Mouse (Mus musculus): ENCODE measurements around the gene Tmod1. TPM values are rescaled to one million over a fixed set of nuclear protein-coding genes. Genes with fewer than 3 reads are reported as not detected.

Gene Tmod1
- polyA plus RNA-seq, 1 experiment from 2014 or later: 38.8 TPM

DNA sequence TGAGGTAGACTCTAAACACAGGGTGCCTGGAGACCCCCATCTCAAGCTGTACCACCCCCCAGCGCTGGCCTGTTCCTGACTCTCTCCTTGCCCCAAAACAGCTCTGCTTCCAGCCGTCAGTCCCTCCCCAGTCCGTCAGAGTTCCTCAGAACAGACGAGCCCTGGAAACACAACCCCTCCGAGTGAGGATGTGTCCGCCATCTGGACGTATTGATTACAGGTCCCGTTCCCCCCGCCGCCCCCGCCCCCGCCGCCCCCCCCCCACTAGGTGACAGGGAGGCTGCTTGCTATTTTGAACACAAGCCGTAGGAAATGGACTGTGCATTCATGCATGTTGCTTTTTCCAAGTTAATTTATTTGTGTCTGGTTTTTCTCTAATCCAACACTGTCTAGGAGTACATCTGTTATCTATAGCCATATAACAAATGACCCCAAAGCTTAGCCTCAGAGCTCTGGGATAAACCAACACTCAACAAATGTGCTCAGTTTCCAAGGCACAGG, 62.5 kb downstream of the Tmod1 start:
- Histone ChIP-seq H3K36me3 (ENCODE audit: control insufficient read depth, insufficient read depth, low read length) (no peaks in the 10 kb centered on the region), H3K9me3 (ENCODE audit: control insufficient read depth, low read length) (no peaks in the 10 kb centered on the region), H3K4me1 (ENCODE audit: control insufficient read depth, insufficient read depth, low read length) (no peaks in the 10 kb centered on the region), H3K27ac (replicated peaks; ENCODE audit: low read depth, low read length) (peak overlapping the region; percentile 31), H3K4me2 (ENCODE audit: low read depth, low read length) (peak overlapping the region; percentile 23; the same call in 1 of the 2 replicates), H3K27me3 (replicated peaks; ENCODE audit: control insufficient read depth, insufficient read depth, low read length) (no peaks in the 10 kb centered on the region), H3K4me3 (ENCODE audit: low read depth, low read length) (no peak overlapping the region), H3K9ac (ENCODE audit: low read depth, low read length) (no peak overlapping the region)
- ATAC-seq (ENCODE audit: low read depth): peak; percentile 80
- peak; percentile 59 for DNase-seq (ENCODE audit: low spot score)
- 21% methylated on average over 6 of the region's 14 CpGs for WGBS

- Histone ChIP-seq H3K9ac (ENCODE audit: low read depth, low read length) (no peak overlapping the region), H3K4me1 (ENCODE audit: control insufficient read depth, insufficient read depth, low read length) (no peaks in the 10 kb centered on the region), H3K27ac (replicated peaks; ENCODE audit: low read depth, low read length) (no peak overlapping the region), H3K9me3 (ENCODE audit: control insufficient read depth, low read length) (no peaks in the 10 kb centered on the region), H3K4me2 (ENCODE audit: low read depth, low read length) (no peak overlapping the region), H3K36me3 (ENCODE audit: control insufficient read depth, insufficient read depth, low read length) (no peaks in the 10 kb centered on the region), H3K27me3 (replicated peaks; ENCODE audit: control insufficient read depth, insufficient read depth, low read length) (no peaks in the 10 kb centered on the region), H3K4me3 (ENCODE audit: low read depth, low read length) (no peak overlapping the region)
- no peak for DNase-seq (ENCODE audit: low spot score)
- 90% methylated on average over 10 of the region's 10 CpGs for WGBS
- ATAC-seq (ENCODE audit: low read depth): no peak
Observed at GRCm38 (mm10) chr4:46102078-46102769, 63.5 kb downstream of the Tmod1 start.

GRCm38 (mm10) chr4:46110084-46110483, 71.3 kb downstream of the Tmod1 start:
- no peak overlapping the region for H3K4me2 ChIP-seq (ENCODE audit: low read depth, low read length)
- 87% methylated on average over 8 of the region's 8 CpGs for WGBS
- no peak overlapping the region for H3K27ac ChIP-seq (replicated peaks; ENCODE audit: low read depth, low read length)
- H3K9ac ChIP-seq (ENCODE audit: low read depth, low read length): no peak overlapping the region
- DNase-seq (ENCODE audit: low spot score) (no peak), ATAC-seq (ENCODE audit: low read depth) (no peak)
- H3K27me3 ChIP-seq (replicated peaks; ENCODE audit: control insufficient read depth, insufficient read depth, low read length): no peaks in the 10 kb centered on the region
- no peaks in the 10 kb centered on the region for H3K4me1 ChIP-seq (ENCODE audit: control insufficient read depth, insufficient read depth, low read length)
- peaks cover 21% of the 10 kb centered on the region for H3K36me3 ChIP-seq (ENCODE audit: control insufficient read depth, insufficient read depth, low read length)
- H3K4me3 ChIP-seq (ENCODE audit: low read depth, low read length): no peak overlapping the region
- no peaks in the 10 kb centered on the region for H3K9me3 ChIP-seq (ENCODE audit: control insufficient read depth, low read length)

DNA sequence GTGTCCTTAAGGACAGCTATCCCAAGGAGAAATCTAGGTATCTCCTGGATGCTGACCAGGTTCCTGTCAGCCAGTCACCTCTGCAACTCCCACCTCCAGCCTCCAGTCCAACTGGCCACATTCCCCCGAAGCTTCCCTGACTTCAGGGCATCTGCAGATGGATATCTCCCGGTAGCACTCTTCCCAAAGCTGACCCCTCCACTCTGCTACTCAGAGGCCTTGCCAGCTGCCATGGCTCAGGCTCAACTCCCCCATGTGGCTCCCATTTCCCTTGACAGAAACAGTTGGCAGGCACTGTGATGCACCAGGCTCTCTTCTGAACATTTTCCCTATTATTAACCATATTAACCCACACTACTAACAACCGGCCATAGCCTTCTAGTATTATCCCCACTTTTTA, 72.6 kb downstream of the Tmod1 start:
- Histone ChIP-seq H3K4me1 (ENCODE audit: control insufficient read depth, insufficient read depth, low read length) (no peaks in the 10 kb centered on the region), H3K4me3 (ENCODE audit: low read depth, low read length) (no peak overlapping the region), H3K36me3 (ENCODE audit: control insufficient read depth, insufficient read depth, low read length) (peaks cover 34% of the 10 kb centered on the region), H3K4me2 (ENCODE audit: low read depth, low read length) (no peak overlapping the region), H3K9me3 (ENCODE audit: control insufficient read depth, low read length) (no peaks in the 10 kb centered on the region), H3K27me3 (replicated peaks; ENCODE audit: control insufficient read depth, insufficient read depth, low read length) (no peaks in the 10 kb centered on the region), H3K9ac (ENCODE audit: low read depth, low read length) (no peak overlapping the region), H3K27ac (replicated peaks; ENCODE audit: low read depth, low read length) (no peak overlapping the region)
- WGBS: 52% methylated on average over 3 of the region's 3 CpGs
- no peak for DNase-seq (ENCODE audit: low spot score)
- ATAC-seq (ENCODE audit: low read depth): no peak

DNA sequence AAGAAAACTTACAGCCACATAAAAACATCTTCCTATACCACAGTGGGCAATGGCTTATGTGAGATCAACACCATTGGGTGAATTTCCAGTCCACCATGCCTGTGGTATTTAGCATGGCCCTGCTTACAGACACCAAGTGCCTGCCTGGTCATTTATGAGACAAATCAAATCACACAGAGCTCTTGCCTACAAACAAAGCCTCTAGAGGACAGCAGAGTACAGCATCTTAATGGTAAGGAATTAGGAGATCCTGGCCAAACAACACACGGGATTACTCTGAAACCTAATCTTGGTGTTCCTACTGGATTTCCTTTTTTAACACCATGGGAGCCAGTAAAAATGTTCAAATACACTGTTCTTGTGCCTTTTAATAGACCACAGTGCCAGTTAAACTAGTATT, 76.6 kb downstream of the Tmod1 start:
- no peaks in the 10 kb centered on the region for H3K27me3 ChIP-seq (replicated peaks; ENCODE audit: control insufficient read depth, insufficient read depth, low read length)
- ATAC-seq (ENCODE audit: low read depth) (no peak), DNase-seq (ENCODE audit: low spot score) (no peak)
- no peak overlapping the region for H3K9ac ChIP-seq (ENCODE audit: low read depth, low read length)
- H3K9me3 ChIP-seq (ENCODE audit: control insufficient read depth, low read length): no peaks in the 10 kb centered on the region
- no peak overlapping the region for H3K4me3 ChIP-seq (ENCODE audit: low read depth, low read length)
- WGBS: 53% methylated on average over 1 of the region's 1 CpGs
- H3K4me2 ChIP-seq (ENCODE audit: low read depth, low read length): no peak overlapping the region
- no peaks in the 10 kb centered on the region for H3K4me1 ChIP-seq (ENCODE audit: control insufficient read depth, insufficient read depth, low read length)
- no peak overlapping the region for H3K27ac ChIP-seq (replicated peaks; ENCODE audit: low read depth, low read length)
- H3K36me3 ChIP-seq (ENCODE audit: control insufficient read depth, insufficient read depth, low read length): peaks cover 73% of the 10 kb centered on the region

DNA sequence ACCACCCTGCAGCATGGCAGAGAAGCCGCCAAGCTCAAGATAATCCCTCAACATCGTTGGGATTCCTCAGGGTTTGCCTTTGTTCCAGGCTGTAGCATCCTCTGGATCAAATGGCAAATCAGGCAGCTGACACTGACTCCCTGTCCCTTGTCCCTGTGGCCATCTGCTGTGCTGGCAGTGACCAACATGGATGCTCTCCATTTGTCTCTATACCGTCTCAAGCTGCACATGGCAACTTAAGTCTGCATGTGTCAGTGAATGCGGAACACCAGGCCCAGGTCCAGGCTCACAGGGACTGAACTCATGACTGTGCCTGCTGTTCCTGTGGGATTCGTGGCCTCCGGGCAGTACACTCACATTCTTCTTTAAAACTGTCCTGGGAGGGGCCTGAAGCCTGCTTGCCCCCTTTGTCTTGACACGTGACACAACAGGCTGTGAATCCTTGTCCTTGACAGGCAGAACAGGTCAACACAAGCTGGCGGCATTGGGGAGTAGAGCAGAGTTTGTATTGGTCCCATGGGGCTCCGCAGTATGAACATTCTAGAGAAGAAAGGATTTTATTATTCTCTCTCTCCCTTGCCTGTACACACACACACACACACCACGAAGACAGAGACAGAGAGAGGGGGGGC, 77.9 kb downstream of the Tmod1 start:
- DNase-seq (ENCODE audit: low spot score) (peak; percentile 48), ATAC-seq (ENCODE audit: low read depth) (peak; percentile 38; the same call in 1 of the 2 replicates)
- Histone ChIP-seq H3K27me3 (replicated peaks; ENCODE audit: control insufficient read depth, insufficient read depth, low read length) (no peaks in the 10 kb centered on the region), H3K4me2 (ENCODE audit: low read depth, low read length) (no peak overlapping the region), H3K4me3 (ENCODE audit: low read depth, low read length) (no peak overlapping the region), H3K27ac (replicated peaks; ENCODE audit: low read depth, low read length) (no peak overlapping the region; the same call in 1 of the 2 replicates), H3K9me3 (ENCODE audit: control insufficient read depth, low read length) (no peaks in the 10 kb centered on the region), H3K36me3 (ENCODE audit: control insufficient read depth, insufficient read depth, low read length) (peaks cover 85% of the 10 kb centered on the region), H3K9ac (ENCODE audit: low read depth, low read length) (no peak overlapping the region), H3K4me1 (ENCODE audit: control insufficient read depth, insufficient read depth, low read length) (no peaks in the 10 kb centered on the region)
- 82% methylated on average over 10 of the region's 10 CpGs for WGBS

- DNase-seq (ENCODE audit: low spot score) (no peak), ATAC-seq (ENCODE audit: low read depth) (no peak)
- H3K4me2 ChIP-seq (ENCODE audit: low read depth, low read length): no peak overlapping the region
- peaks cover 93% of the 10 kb centered on the region for H3K36me3 ChIP-seq (ENCODE audit: control insufficient read depth, insufficient read depth, low read length)
- no peak overlapping the region for H3K9ac ChIP-seq (ENCODE audit: low read depth, low read length)
- H3K27me3 ChIP-seq (replicated peaks; ENCODE audit: control insufficient read depth, insufficient read depth, low read length): no peaks in the 10 kb centered on the region
- no peak overlapping the region for H3K27ac ChIP-seq (replicated peaks; ENCODE audit: low read depth, low read length)
- no peak overlapping the region for H3K4me3 ChIP-seq (ENCODE audit: low read depth, low read length)
- no peaks in the 10 kb centered on the region for H3K9me3 ChIP-seq (ENCODE audit: control insufficient read depth, low read length)
- H3K4me1 ChIP-seq (ENCODE audit: control insufficient read depth, insufficient read depth, low read length): no peaks in the 10 kb centered on the region
- WGBS: 96% methylated on average over 4 of the region's 4 CpGs
Observed at GRCm38 (mm10) chr4:46117536-46117935, 78.8 kb downstream of the Tmod1 start.

DNA sequence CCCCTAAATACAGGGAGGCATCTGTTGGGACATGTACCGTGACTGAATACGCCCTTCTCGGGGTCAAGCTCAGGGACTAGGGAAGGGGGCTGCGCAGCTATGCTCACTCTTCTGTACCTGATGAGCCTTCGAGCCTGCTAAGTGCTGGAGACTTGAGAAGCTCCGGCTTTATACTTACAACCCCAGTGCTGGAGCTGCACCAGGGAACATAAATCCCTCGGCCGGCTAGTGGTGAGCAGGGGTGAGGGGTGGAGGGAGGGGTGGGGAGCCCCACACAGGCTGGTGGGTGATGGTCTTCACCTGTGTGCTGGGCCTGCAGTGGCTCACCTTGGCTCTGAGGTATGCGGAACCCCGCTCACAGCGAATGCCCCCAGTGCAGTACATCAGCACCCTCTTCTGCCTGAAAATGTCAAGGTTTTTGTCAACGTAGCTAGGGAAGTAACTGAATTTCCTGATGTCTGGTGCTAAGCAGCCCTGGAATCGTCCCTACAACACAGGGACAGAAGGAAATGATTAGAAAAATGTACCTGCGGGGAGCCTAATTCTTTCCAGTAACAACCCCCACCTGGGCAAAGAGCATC, 80.9 kb downstream of the Tmod1 start:
- H3K9me3 ChIP-seq (ENCODE audit: control insufficient read depth, low read length): no peaks in the 10 kb centered on the region

More for the DNA sequence above, 80.9 kb downstream of the Tmod1 start:
- Histone ChIP-seq H3K4me2 (ENCODE audit: low read depth, low read length) (no peak overlapping the region), H3K4me3 (ENCODE audit: low read depth, low read length) (no peak overlapping the region), H3K27ac (replicated peaks; ENCODE audit: low read depth, low read length) (no peak overlapping the region), H3K9ac (ENCODE audit: low read depth, low read length) (no peak overlapping the region), H3K4me1 (ENCODE audit: control insufficient read depth, insufficient read depth, low read length) (no peaks in the 10 kb centered on the region), H3K27me3 (replicated peaks; ENCODE audit: control insufficient read depth, insufficient read depth, low read length) (no peaks in the 10 kb centered on the region), H3K36me3 (ENCODE audit: control insufficient read depth, insufficient read depth, low read length) (peaks cover 98% of the 10 kb centered on the region)
- 91% methylated on average over 14 of the region's 14 CpGs for WGBS
- no peak for DNase-seq (ENCODE audit: low spot score)
- ATAC-seq (ENCODE audit: low read depth): no peak

Measured in embryonic facial prominence, embryonic 14.5 days (tissue).